Mouse (Mus musculus) embryonic facial prominence, embryonic 15.5 days (tissue): Measurements from ENCODE around the gene Plscr5. TPM values are rescaled to one million over a fixed set of nuclear protein-coding genes. Genes with fewer than 3 reads are reported as not detected.

ENCODE experiments used
- polyA plus RNA-seq: library from polyadenylated mRNA; unstranded; fragments of >200 nt; fragmentation: Nextera tagmentation; extraction: Ambion mirVana; gene quantifications from 2 replicates; pipeline ENCODE4 v1.2.1, GENCODE M21; 2015

Gene Plscr5
- polyA plus RNA-seq, 1 experiment from 2014 or later = not detected

Other genes starting within 250 kb of the Plscr5 start
- 15.3 and 18.9 TPM in 2 replicates for gene Plscr1, start 56.8 kb downstream of the Plscr5 start, polyA plus RNA-seq
- 1.5 and 2.1 TPM in 2 replicates for gene Plscr2, start 82.7 kb downstream of the Plscr5 start, polyA plus RNA-seq
- not detected in 2 replicates for gene 1700057G04Rik, start 116.4 kb downstream of the Plscr5 start, polyA plus RNA-seq